Mouse (Mus musculus) myocyte (in vitro differentiated cells): ENCODE measurements around the gene Coq8b.

ENCODE experiments used
- E2F4 ChIP-seq: IDR thresholded peaks from one replicate; pipeline ENCODE4 v1.6.1; 2011; ENCODE audit warnings: mild to moderate bottlenecking, control low read depth, moderate library complexity; ENCODE audit not compliant: insufficient read depth
- MAX ChIP-seq: IDR thresholded peaks from one replicate; pipeline ENCODE4 v1.6.1; 2011; ENCODE audit warnings: low read depth, mild to moderate bottlenecking, control low read depth
- MYOD1 ChIP-seq, 3 experiments: IDR thresholded peaks; one replicate each; pipeline ENCODE4 v1.6.1; 2011; ENCODE audit warnings: control low read depth in 2 of 3, low read depth in 2 of 3, mild to moderate bottlenecking in 2 of 3, moderate library complexity in 1 of 3; ENCODE audit not compliant: insufficient read length in 2 of 3, control insufficient read depth in 1 of 3
- MYOG ChIP-seq, 3 experiments: IDR thresholded peaks; one replicate each; pipeline ENCODE4 v1.6.1; 2011; ENCODE audit warnings: control low read depth in 2 of 3, low read depth in 2 of 3, mild to moderate bottlenecking in 2 of 3; ENCODE audit not compliant: insufficient read length in 2 of 3, control insufficient read depth in 1 of 3, insufficient read depth in 1 of 3
- POLR2A ChIP-seq: IDR thresholded peaks from one replicate; pipeline ENCODE4 v1.6.1; 2011; ENCODE audit warnings: low read depth, mild to moderate bottlenecking, control low read depth, moderate library complexity; ENCODE audit not compliant: insufficient read length
- POLR2AphosphoS2 ChIP-seq: IDR thresholded peaks from one replicate; pipeline ENCODE4 v1.6.1; 2011; ENCODE audit warnings: low read depth, control low read depth; ENCODE audit not compliant: insufficient read length
- SRF ChIP-seq: IDR thresholded peaks from one replicate; pipeline ENCODE4 v1.6.1; 2011; ENCODE audit warnings: low read depth; ENCODE audit not compliant: control insufficient read depth, insufficient read length
- TCF12 ChIP-seq: IDR thresholded peaks from one replicate; pipeline ENCODE4 v1.6.1; 2011; ENCODE audit warnings: mild to moderate bottlenecking, control low read depth; ENCODE audit not compliant: poor library complexity, insufficient read depth, severe bottlenecking
- USF1 ChIP-seq: IDR thresholded peaks from one replicate; pipeline ENCODE4 v1.6.1; 2011; ENCODE audit warnings: low read depth, mild to moderate bottlenecking, control low read depth, moderate library complexity

DNA sequence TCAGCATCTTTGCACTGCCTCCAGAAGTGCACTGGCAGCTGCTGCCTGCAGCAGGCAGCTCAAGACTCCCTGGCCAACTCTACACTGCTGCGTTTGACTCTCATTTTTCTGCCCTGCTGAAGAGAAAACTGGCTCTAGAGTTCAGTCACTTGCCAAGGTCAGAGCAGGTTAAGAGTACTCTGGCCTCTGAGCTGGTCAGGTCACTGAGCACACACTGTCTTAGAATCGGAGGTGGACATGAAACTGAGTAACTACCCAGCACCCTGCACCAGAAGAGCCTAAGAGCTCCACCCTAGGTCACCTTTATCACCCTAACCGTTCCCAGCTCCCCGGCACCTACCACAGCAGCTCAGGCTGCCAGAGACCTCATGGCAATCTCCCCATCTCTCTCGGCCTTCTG is 46.8 kb upstream of the Coq8b start:
- TF ChIP-seq SRF (no peak), MYOD1 (IDR thresholded peaks at IDR 0.05; ENCODE audit: control insufficient read depth in 1 of 3, insufficient read length in 2 of 3, low read depth in 2 of 3) (no peak), POLR2A (no peak), POLR2AphosphoS2 (no peak), TCF12 (no peak), USF1 (no peak), MAX (no peak), MYOG (IDR thresholded peaks at IDR 0.05; ENCODE audit: control insufficient read depth in 1 of 3, insufficient read depth in 1 of 3, insufficient read length in 2 of 3, low read depth in 2 of 3) (no peak), E2F4 (no peak)
